Comparison of ENCODE assay signal across 18 mouse cellular contexts in the genomic region with DNA sequence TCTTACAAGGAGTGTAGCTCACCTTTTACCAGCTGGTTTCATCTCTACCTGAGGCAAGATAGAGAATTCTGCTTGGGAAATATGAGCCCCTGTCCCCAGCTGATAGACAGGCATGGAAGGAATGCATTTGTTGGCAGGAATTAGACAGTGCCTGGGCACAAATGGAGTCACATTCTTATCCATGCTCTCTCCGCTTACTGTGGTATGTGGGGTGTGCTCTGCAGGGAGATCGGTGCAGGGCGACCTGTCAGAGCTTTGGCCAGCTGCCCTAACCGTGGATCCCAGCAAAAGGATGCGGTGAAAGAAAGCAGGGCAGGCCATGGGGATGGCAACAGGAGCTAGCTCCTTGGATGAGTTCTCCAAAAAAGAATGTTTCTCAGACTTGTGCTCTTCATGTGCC.
A peak's percentile ranks its signal among the peaks of the same experiment; 100 is the strongest.
DNase-seq lines count a peak whose midpoint lies in the region; ATAC-seq lines count a peak whose summit lies in the region.
"Had no signal": no experiment of that assay in that cellular context is flagged by ENCODE, and none has a peak within 500 bp of the region (broad histone marks: within the 10 kb centered on the region; RNA-seq: fewer than 3 reads in every experiment).

No protein-coding gene starts in this region.

- H3K4me3 ChIP-seq in heart, embryonic 15.5 days: no peak overlapping the region
- H3K4me3 ChIP-seq: erythroblast, embryonic 14.5 days; liver, embryonic 12.5 days; midbrain, embryonic 10.5 days had no signal

- no peaks in the 10 kb centered on the region for H3K27me3 ChIP-seq in heart, embryonic 15.5 days
- H3K27me3 ChIP-seq: liver, embryonic 12.5 days had no signal

- H3K9ac ChIP-seq in heart, embryonic 15.5 days: no peak overlapping the region
- H3K9ac ChIP-seq: liver, embryonic 12.5 days had no signal

- H3K36me3 ChIP-seq in heart, embryonic 15.5 days: no peaks in the 10 kb centered on the region
- H3K36me3 ChIP-seq: liver, embryonic 12.5 days; midbrain, embryonic 10.5 days had no signal

- no peaks in the 10 kb centered on the region for H3K9me3 ChIP-seq in heart, embryonic 15.5 days (replicated peaks)
- H3K9me3 ChIP-seq: liver, embryonic 12.5 days; midbrain, embryonic 10.5 days had no signal

- WGBS in heart, embryonic 15.5 days: 27% methylated on average over 5 of the region's 5 CpGs

- ATAC-seq in heart, embryonic 15.5 days (replicated peaks; ENCODE audit: insufficient number of reproducible peaks, insufficient read depth, low FRiP score, low read depth): peak; percentile 88
- ATAC-seq in cerebellum, adult (ENCODE audit: insufficient number of reproducible peaks, low FRiP score, low TSS enrichment): no peak
- ATAC-seq: forebrain, embryonic 14.5 days; liver, embryonic 12.5 days had no signal

- H3K27ac ChIP-seq in heart, embryonic 15.5 days: peak overlapping the region; percentile 82
- H3K27ac ChIP-seq: liver, embryonic 12.5 days; midbrain, embryonic 10.5 days had no signal

- DNase-seq in kidney, adult 11 months: peak; percentile 20
- DNase-seq in kidney, postnatal 4 days: no peak
- DNase-seq in ovary, postnatal 36 days (ENCODE audit: low spot score): peak; percentile 32
- DNase-seq in ovary, postnatal 10 days (ENCODE audit: low spot score): no peak
- no peak for DNase-seq in natural killer cell, adult 2 months (ENCODE audit: low spot score in 2 of 2)
- no peak for DNase-seq in layer of hippocampus, postnatal 14 days (ENCODE audit: low spot score in 2 of 2)
- DNase-seq: B cell, adult 2 months; cerebellum, adult 2 months; gastrocnemius, postnatal 14 days; lung, adult 2 months; lung, postnatal 4 days; thymus, postnatal 14 days had no signal

- no peak overlapping the region for H3K4me2 ChIP-seq in heart, embryonic 15.5 days
- H3K4me2 ChIP-seq: liver, embryonic 12.5 days had no signal

- H3K4me1 ChIP-seq in heart, embryonic 15.5 days (replicated peaks): peaks cover 47% of the 10 kb centered on the region
- H3K4me1 ChIP-seq: liver, embryonic 12.5 days had no signal

Comparison
In these comparisons a context has a peak if more than half of its experiments do, and no peak if none do; other contexts are left out.
1. DNase-seq: peak in kidney, adult 11 months (single experiment) and ovary, postnatal 36 days (single experiment); none in kidney, postnatal 4 days (0 of 2), ovary, postnatal 10 days (single experiment), natural killer cell, adult 2 months (0 of 2) and layer of hippocampus, postnatal 14 days (0 of 2).